Mouse (Mus musculus) CD4-positive, CD25-positive, alpha-beta regulatory T cell, adult 4 months (primary cell): ENCODE data around the gene Gm20721. TPM values are rescaled to one million over a fixed set of nuclear protein-coding genes. Genes with fewer than 3 reads are reported as not detected.
"Not testable (repeated sequence)": the region's sequence is repeated elsewhere in the genome, so short reads cannot be mapped to it uniquely, and the experiment has no call there.

ENCODE experiments used
- ATAC-seq: one replicate; pipeline ENCODE4 v1.8.0; 2017
- polyA plus RNA-seq, 2 experiments: library from polyadenylated mRNA; unstranded; fragments of 100-300 nt; shearing (Covaris generic); gene quantifications; one replicate each; pipeline ENCODE4 v1.2.1; 2017

The Gm20721 gene
- polyA plus RNA-seq, 2 experiments from 2014 or later = 1.6 to 2.3 TPM

- peak; percentile 9 for ATAC-seq
These were observed 16.6 kb downstream of the Gm20721 start for GRCm38 (mm10) chr2:174329663-174330615.

DNA sequence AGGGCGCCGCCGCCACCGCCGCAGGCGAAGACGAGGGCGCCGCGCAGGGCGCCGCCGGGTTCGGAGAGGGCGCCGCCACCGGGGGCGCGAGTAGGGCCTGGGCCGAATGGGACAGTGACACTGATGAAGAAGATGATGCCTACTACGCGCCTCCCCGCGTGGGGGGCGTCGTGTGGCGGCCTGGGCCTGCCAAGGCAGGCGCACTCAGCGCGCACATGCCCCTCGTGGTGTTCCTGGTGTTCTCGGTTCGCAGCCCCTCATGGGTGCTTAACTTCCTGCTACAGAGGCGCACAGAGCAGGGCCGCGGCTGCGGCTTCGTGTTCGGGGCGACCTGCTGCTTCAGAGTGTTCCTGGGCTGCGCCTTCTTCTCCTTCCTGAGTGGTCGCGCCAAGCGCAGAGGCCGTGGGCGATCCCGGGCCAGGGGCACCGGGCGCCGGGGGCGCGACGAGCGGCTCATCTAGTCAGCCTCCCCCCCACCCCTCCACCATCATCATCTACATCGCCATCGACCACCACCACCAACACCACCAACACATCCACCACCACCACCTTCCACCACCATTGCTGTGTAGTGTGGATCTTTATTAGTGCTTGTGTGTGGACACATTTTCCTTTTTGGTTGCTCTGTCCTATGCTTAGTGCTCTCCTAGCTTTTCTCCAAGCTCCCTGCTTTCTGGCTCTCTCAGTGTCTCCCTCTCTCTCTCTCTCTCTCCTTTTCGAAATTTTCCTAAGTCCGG, 17.4 kb downstream of the Gm20721 start:
- ATAC-seq = peak; percentile 24

- ATAC-seq = no peak
These were observed 18.1 kb downstream of the Gm20721 start for GRCm38 (mm10) chr2:174328358-174328905.

- peak; percentile 73 for ATAC-seq
These were observed 19.1 kb downstream of the Gm20721 start for GRCm38 (mm10) chr2:174327295-174327981.

DNA sequence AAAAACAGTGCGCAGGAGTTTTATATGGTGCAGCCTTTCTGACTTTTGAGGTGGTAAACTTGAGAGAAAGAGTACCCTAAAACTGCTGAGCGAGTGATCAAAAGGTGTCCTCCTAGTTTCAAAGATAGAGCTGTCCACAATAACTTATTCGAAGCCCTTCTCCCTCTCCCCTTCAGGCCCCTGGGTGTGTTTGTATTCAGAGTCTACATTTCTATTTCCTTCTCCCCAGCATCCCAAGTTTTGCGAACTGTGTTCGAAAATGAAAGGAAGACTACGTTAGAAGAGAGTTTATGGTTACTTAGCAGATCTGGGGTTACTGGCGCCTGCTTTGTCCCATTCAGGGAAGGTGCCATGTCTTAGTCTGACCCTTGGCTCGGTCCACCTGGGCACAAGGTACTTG, 20.0 kb downstream of the Gm20721 start:
- no peak for ATAC-seq

- no peak for ATAC-seq
These were observed 20.5 kb downstream of the Gm20721 start for GRCm38 (mm10) chr2:174325989-174326388.

DNA sequence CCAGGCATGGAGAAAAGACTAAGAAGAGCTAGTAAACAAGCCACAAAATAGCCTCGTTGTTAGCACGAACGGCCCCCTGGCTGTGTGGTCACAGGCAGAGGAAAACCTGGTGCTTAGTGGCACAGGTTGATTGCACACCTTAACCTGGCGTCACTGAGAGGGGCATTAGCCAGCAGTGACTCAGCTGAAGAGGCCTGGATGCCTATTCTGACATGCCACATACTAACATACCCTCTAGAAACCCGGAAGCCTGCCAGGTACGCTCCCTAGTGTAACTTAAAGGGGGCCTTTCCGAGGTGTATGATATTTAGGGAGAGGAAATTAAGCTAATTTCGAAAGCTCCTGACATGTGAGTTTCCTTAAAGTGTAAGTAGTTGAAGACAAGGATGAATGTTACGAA, 29.9 kb downstream of the Gm20721 start:
- no peak for ATAC-seq

- ATAC-seq = not testable (repeated sequence)
These were observed 31.1 kb downstream of the Gm20721 start for GRCm38 (mm10) chr2:174315445-174315844.

DNA sequence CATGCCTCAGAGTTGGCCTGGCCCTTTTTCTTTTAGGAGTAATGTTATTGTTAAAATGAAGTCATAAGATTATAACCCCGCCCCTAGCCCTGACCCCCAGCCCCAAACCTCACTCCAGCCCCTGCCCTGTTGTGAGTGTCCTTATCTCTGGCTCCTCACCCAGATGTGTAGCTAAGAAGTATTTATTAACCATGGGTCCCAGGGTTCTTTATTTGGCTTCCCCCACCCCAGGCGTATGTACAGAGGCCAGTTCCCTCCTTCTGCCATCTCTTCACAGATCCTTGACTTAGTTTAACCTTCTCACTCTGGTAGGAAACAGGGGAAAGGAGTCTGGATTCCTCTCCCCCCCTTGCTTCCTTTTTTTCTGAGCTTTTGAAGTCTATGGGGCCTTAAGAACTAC, 33.9 kb downstream of the Gm20721 start:
- ATAC-seq = no peak

- peak; percentile 96 for ATAC-seq
These were observed 34.3 kb downstream of the Gm20721 start for GRCm38 (mm10) chr2:174312118-174312647.

DNA sequence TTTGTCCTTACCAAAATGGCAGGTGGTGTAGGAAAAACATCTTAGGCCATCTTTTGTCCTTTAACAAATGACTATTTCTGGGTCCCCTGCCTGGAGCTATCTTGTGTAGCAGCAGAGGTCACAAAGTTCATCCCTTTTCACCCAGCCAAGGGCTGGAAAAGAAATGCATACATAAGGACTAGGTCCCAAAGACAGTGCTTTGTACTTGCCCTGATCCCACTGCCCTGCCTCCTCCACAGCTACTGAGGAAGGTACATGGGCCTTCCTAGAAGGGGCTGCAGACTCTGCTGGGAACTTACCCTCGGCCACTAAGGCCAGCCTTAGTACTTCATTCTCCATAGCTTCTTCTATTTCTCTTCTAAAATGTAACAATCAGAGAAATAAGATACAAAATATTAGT, 34.9 kb downstream of the Gm20721 start:
- ATAC-seq = no peak

- peak; percentile 50 for ATAC-seq
These were observed 35.5 kb downstream of the Gm20721 start for GRCm38 (mm10) chr2:174310913-174311514.

DNA sequence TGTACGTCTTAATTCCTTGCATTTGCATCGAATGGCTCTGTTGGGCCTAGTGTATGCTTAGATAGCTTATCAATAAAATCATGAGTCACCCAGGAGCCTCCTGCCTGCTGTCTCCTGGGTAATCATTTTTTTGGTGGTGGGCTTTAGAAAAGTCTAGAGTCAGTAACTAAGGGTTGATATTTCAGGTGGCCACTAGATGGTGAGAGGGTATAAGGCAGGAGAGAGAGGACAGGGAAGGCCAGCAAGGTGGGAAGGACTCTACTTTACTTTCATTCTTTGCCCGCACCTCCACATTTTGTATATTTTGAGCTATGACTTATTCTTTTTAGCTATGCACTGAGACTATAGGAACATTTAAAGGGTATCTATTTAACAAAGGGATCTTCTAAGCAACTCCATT, 38.6 kb downstream of the Gm20721 start:
- ATAC-seq = no peak

DNA sequence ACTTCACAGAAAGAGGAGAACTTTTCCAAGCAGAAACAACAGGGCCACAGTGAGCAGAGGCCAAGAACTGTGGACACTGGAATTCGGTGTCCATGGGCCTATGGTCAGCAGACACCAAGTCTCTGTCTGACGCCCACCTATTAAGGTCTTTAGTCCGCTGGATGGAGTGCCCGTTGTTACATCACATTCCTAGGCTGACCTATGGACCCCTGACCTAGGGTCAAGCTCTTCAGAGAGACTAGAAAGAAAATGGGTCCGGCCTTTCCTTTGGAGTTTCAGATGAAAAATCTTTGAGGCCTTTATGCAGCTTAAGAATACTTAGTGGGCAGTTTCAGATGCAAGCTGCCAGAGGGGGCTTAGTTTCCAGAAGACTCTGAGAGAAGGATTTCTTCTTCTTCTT, 40.9 kb downstream of the Gm20721 start:
- no peak for ATAC-seq

- no peak for ATAC-seq
These were observed 44.0 kb downstream of the Gm20721 start for GRCm38 (mm10) chr2:174302526-174302925.

- ATAC-seq = no peak
These were observed 45.8 kb downstream of the Gm20721 start for GRCm38 (mm10) chr2:174300666-174301065.

DNA sequence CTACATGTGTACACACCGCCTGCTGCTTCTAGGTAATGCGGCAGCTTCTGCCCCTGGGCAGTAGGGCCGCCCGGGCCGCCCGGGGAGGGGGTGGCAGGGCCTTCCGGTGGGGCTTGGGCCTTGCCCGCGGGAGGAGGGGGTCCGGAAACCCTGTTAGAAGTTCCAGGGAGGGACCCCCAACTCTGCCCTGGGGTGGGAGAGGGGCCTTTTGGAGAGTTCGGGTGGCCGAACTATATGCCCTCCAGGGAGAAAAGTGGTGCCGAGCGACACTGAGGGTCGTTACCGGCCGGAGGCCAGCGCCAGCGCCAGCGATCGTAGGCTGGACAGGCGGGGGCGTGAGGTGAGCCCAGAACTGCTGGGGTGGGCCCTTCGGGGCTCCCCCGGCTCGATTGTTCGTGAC, 46.3 kb downstream of the Gm20721 start:
- ATAC-seq = no peak

DNA sequence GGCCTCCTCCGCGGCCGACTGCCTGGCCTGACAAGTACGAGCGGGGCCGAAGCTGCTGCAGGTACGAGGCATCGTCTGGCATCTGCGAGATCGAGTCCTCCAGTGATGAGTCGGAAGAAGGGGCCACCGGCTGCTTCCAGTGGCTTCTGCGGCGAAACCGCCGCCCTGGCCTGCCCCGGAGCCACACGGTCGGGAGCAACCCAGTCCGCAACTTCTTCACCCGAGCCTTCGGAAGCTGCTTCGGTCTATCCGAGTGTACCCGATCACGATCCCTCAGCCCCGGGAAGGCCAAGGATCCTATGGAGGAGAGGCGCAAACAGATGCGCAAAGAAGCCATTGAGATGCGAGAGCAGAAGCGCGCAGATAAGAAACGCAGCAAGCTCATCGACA, 46.7 kb downstream of the Gm20721 start:
- no peak for ATAC-seq

GRCm38 (mm10) chr2:174299091-174299770, 47.3 kb downstream of the Gm20721 start:
- no peak for ATAC-seq

DNA sequence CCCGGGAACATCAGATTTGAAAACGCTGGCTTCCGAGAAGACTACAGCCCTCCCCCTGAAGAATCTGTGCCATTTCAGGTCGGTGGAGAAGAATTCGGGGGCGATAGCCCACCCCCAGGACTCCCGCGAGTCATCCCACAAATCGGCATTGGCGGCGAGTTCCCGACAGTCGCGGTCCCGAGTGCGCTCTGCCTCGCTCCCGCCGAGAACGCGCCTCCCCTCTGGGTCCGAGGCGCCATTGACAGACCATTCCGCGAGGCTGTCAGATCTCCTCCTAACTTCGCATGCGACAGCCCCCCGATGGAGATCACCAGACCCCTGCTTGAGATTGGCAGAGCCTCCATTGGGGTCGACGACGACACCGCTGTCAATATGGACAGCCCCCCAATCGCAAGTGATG, 48.0 kb downstream of the Gm20721 start:
- ATAC-seq = no peak

- ATAC-seq = no peak
These were observed 48.7 kb downstream of the Gm20721 start for GRCm38 (mm10) chr2:174297851-174298250.
